Mouse (Mus musculus) gastrocnemius, adult 8-10 months (tissue): ENCODE measurements around the gene Erap1. TPM values are rescaled to one million over a fixed set of nuclear protein-coding genes. Genes with fewer than 3 reads are reported as not detected.

Source experiments
- total RNA-seq, 4 experiments: library from RNA; stranded (reverse); gene quantifications; 2 replicates each; pipeline ENCODE4 v1.2.4; 2022

The Erap1 gene
- total RNA-seq, 4 experiments from 2014 or later, result 26.6 to 30.7 (median 27.7) TPM

Other genes starting within 250 kb of the Erap1 start
- gene Zfp72, start 248.7 kb upstream of the Erap1 start, total RNA-seq, result 1 to 10 TPM; 2.6 to 3.8 (median 3.0) TPM
- gene Ftl1-ps1, start 239.9 kb upstream of the Erap1 start, total RNA-seq, result 100 to 1,000 TPM; 182 to 248 (median 211) TPM
- 1 to 10 TPM; 7.0 to 8.0 (median 7.5) TPM for gene Zfp825, start 145.6 kb upstream of the Erap1 start, total RNA-seq
- 100 to 1,000 TPM in 3 of 4 experiments, 10 to 100 TPM in 1; 97.5 to 105 (median 103) TPM for gene Cast, start 169.2 kb downstream of the Erap1 start, total RNA-seq